Mouse (Mus musculus): ENCODE results near the gene Ntn5. TPM values are rescaled to one million over a fixed set of nuclear protein-coding genes. Genes with fewer than 3 reads are reported as not detected.

Gene Ntn5
- total RNA-seq, 1 experiment from 2014 or later = not detected

DNA sequence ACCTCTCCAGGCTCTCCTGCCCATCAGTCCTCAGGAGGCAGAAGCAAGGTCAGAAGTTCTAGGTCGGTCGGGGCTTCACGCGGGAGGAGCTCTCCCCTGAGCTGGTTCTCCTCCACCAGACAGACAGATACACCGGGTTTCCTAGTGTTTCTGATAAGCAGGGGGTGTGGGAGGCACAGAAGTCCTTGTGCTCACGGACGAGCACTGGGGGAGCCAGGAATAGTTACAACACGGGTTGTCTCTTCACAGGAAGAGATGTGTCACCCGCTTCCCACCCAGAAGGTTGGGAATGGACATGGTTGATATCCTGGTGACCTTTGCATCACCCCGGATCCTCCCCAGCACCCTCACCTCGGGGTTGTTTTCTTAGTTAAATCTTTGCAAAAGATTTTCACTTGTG is 6.0 kb downstream of the Ntn5 start:
- no peak for ATAC-seq (replicated peaks; ENCODE audit: insufficient number of reproducible peaks, low FRiP score, low TSS enrichment, poor library complexity, severe bottlenecking)

DNA sequence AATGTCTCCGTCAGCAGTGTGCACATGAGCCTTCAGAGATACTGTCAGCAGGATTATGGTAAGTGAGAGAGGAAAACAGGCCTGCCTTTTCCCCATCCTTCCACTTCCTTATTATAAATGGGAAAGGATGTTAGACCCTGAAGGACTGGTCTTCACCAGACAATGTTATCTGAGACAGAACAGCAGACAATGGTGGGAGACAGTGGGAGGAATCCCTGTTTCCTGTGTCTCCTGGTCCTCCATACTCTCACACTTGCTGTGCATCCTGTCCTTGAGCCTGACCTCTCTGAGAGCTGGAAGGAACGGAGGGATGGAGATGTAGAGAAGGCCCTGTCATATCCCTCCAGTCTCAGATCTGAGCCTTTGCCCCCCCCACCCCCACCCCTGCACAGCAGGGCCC is 8.5 kb downstream of the Ntn5 start:
- no peak for ATAC-seq (replicated peaks; ENCODE audit: insufficient number of reproducible peaks, low FRiP score, low TSS enrichment, poor library complexity, severe bottlenecking)

DNA sequence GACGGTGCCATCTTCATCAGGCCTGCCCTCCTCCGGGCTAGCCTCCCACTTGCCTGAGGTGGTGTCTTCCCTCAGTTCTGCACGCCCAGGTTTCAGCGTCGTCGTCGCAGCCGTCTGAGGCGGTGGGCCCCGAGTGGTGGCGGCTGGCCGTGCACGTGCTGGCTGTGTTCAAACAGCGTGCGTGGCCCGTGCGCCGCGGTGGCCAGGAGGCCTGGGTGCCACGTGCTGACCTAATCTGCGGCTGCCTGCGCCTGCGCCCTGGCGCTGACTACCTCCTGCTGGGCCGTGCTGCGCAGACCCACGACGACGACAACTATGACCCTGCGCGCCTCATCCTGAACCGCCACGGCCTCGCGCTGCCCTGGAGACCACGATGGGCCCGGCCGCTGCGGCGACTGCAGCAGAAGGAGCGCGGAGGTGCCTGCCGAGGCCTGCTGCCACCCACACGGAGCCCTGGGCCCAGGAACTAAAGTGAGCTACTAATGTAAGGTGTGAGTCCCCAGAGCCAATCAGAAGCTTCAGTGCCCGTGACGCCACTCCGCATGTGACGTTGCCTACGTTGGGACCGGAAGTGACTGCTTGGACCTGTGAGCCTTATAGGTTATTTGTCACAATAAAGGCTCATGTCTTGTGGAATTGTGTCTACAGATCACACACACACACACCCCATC is 10.2 kb downstream of the Ntn5 start, which contains the start of gene Sec1:
Gene Sec1 (minus strand): TSS at position 482 of the 671 bp plus-strand sequence.
- ATAC-seq (replicated peaks; ENCODE audit: insufficient number of reproducible peaks, low FRiP score, low TSS enrichment, poor library complexity, severe bottlenecking) = no peak

DNA sequence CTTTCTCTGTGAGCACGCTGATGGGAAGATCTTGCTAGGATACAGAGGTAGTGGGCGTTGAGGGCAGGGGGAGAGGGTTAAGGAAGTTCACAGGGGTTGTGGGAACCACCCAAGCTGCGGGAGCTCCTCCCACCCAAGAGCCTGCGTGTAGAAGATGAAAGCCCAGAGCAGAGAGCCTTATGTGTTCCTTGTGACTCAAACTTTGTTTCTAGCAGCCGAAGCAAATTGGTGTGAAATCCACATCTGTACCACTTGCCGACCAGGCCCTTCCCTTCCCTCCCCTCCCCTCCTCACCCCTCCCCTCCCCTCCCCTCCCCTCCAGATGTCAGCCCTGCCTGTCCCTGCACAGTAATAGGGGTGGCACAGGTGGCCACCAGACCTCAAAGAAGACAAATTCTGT is 11.3 kb downstream of the Ntn5 start:
- no peak for ATAC-seq (replicated peaks; ENCODE audit: insufficient number of reproducible peaks, low FRiP score, low TSS enrichment, poor library complexity, severe bottlenecking)

GRCm38 (mm10) chr7:45697894-45698293 is 14.1 kb downstream of the Ntn5 start:
- ATAC-seq (replicated peaks; ENCODE audit: insufficient number of reproducible peaks, low FRiP score, low TSS enrichment, poor library complexity, severe bottlenecking) = no peak

- ATAC-seq (replicated peaks; ENCODE audit: insufficient number of reproducible peaks, low FRiP score, low TSS enrichment, poor library complexity, severe bottlenecking) = no peak
These were observed 15.8 kb downstream of the Ntn5 start, which contains the start of gene Car11 for GRCm38 (mm10) chr7:45699523-45700141. TSS of gene Car11 (plus strand) at chr7:45699843.

- peak; percentile 38; the same call in 1 of the 2 replicates for ATAC-seq (replicated peaks; ENCODE audit: insufficient number of reproducible peaks, low FRiP score, low TSS enrichment, poor library complexity, severe bottlenecking)
These were observed 16.6 kb downstream of the Ntn5 start for GRCm38 (mm10) chr7:45700301-45701015.

DNA sequence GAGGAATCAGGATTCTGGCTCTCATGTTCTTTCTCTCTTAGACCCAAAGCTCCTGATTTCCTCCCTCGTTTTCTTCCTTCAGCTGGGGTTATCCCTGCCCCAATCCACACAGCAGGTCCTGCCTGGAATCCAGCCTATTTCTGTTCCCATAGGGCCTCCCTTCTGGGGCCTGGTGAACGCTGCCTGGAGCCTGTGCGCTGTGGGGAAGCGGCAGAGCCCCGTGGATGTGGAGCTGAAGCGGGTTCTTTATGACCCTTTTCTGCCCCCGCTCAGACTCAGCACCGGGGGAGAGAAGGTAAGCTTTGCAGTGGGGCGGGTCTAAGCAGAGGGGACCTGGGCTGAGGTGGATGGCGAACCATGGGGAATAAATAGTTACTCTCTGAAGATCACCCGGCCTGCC is 17.2 kb downstream of the Ntn5 start:
- no peak for ATAC-seq (replicated peaks; ENCODE audit: insufficient number of reproducible peaks, low FRiP score, low TSS enrichment, poor library complexity, severe bottlenecking)

DNA sequence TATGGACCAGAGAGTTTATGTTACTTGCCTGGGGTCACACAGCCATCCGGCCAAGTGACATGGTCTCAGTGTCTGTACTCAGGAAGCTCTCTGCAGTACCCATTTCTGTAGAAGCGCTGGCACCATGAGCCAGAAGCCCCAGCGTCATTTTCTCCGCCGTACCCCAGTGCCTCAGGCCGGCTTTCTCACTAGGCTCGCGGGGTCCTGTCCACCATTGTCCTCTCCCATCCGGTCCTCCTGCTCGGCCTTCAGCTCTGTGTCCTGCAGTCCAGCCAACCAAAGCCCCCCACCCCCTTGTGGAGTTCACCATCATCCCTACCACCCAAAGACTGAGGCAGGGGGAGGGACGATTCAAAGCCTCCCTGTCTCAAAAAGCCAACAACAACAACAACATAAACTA is 17.8 kb downstream of the Ntn5 start:
- no peak for ATAC-seq (replicated peaks; ENCODE audit: insufficient number of reproducible peaks, low FRiP score, low TSS enrichment, poor library complexity, severe bottlenecking)

DNA sequence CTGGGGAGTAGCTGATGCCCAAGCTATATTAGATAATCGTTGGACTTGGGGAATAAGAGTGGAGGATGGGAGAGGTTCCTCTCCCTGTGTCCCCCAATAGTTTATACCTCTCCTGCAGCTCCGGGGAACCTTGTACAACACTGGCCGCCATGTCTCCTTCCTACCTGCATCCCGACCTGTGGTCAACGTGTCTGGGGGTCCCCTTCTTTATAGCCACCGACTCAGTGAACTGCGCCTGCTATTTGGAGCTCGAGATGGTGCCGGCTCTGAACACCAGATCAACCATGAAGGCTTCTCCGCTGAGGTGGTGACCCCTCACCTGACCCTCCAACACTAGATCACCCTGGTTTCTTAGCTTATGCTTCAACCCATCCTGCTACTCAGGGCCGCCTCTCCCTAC is 18.5 kb downstream of the Ntn5 start:
- no peak for ATAC-seq (replicated peaks; ENCODE audit: insufficient number of reproducible peaks, low FRiP score, low TSS enrichment, poor library complexity, severe bottlenecking)

GRCm38 (mm10) chr7:45702809-45703520 is 19.1 kb downstream of the Ntn5 start:
- no peak for ATAC-seq (replicated peaks; ENCODE audit: insufficient number of reproducible peaks, low FRiP score, low TSS enrichment, poor library complexity, severe bottlenecking)

GRCm38 (mm10) chr7:45703521-45704033 is 19.8 kb downstream of the Ntn5 start:
- ATAC-seq (replicated peaks; ENCODE audit: insufficient number of reproducible peaks, low FRiP score, low TSS enrichment, poor library complexity, severe bottlenecking) = no peak

DNA sequence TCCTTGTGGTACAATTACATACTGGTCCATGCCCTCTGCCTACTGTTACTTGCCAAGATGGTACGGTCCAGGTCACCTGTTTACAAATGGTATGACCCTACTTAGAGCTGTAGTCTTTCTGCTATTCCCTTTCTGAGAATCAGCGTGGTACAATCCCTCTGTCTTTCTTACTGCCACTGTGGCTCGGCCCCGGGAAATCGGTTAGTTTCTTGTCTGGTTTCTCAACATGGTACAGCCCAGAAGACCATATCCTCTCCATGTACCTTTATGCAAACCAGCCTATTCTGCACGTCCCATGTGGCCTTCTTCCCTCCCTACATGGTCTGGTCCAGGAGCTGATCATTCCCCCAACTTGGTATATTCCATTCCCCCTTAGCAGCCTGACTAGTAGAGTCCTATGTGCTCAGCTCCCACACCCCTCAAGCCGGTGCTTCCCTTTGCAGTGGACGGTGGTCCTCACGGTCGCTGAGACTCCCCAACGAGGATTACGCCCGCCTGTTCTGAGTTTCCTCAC is 20.3 kb downstream of the Ntn5 start:
- no peak for ATAC-seq (replicated peaks; ENCODE audit: insufficient number of reproducible peaks, low FRiP score, low TSS enrichment, poor library complexity, severe bottlenecking)

DNA sequence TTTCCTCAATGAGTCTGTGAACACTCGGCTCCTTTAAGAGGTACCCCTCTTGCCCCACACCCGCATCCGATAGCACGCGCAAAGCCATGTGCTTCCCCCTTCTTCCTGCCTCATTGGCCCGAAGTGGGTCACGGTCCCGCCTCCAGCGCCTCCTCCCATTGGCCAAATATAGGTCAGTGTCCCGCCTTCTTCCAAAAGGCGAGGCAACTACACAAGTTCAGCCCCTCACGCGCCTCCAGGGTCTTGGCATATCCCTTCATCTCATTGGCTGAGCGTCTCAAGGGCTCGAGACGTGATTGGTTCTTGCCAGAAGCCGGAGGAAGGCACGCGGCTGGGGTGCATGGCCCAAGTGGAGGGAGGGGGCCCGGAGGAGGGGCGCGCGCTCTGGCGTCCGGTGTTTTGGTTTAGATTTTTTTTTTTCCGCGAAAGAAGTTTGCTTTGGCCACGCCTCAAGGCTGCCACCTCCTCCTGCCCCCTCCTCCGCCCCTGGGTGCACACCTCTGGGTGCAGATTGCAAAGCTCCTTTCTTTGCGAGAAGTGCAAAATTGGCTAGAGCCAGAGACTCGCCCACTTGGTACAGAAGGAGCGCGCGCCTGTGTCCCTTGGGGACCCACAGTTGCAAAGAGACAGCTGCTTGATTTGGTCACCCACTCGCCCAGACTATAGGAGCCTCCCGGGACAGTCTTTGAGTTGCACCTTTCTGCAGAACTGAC is 21.1 kb downstream of the Ntn5 start, which contains the start of gene Dbp:
Gene Dbp (plus strand): TSS at position 359 of the 713 bp plus-strand sequence.
- ATAC-seq (replicated peaks; ENCODE audit: insufficient number of reproducible peaks, low FRiP score, low TSS enrichment, poor library complexity, severe bottlenecking) = peak; percentile 76

- no peak for ATAC-seq (replicated peaks; ENCODE audit: insufficient number of reproducible peaks, low FRiP score, low TSS enrichment, poor library complexity, severe bottlenecking)
These were observed 21.6 kb downstream of the Ntn5 start for GRCm38 (mm10) chr7:45705443-45705864.

DNA sequence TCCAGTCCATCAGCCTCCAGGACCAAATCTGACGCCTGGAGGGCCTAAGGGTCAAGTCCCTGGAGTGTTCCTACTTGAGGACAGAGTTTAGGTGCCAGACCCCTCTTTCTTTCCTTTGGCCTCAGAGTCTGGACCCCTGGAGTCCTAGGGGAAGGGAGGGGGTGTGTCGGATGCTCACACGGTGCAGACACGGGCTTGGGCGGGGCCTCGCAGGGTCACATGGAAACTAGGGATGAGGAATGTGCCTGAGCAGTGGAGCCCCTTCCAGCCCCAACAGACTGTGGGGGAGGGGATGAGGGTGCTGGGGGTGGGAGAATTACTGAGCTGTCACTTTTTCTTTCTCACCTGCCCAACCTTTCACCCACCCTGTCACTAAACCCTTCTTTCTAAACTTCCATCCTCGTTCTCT is 22.1 kb downstream of the Ntn5 start:
- no peak for ATAC-seq (replicated peaks; ENCODE audit: insufficient number of reproducible peaks, low FRiP score, low TSS enrichment, poor library complexity, severe bottlenecking)

- no peak for ATAC-seq (replicated peaks; ENCODE audit: insufficient number of reproducible peaks, low FRiP score, low TSS enrichment, poor library complexity, severe bottlenecking)
These were observed 23.0 kb downstream of the Ntn5 start for GRCm38 (mm10) chr7:45706721-45707241.

All from monocyte, adult 5-6 weeks (primary cell).